Comparison of ENCODE assay signal across 8 mouse cellular contexts in genomic region chr5:120024071-120024470, GRCm38 (mm10).
DNase-seq lines count a peak whose midpoint lies in the region; ATAC-seq lines count a peak whose summit lies in the region.

No protein-coding gene starts in this region.

- H3K27me3 ChIP-seq in forebrain, embryonic 16.5 days (replicated peaks; ENCODE audit: control insufficient read depth, insufficient read depth, low read length) = no peaks in the 10 kb centered on the region
- H3K27me3 ChIP-seq in limb, embryonic 12.5 days = peaks cover 63% of the 10 kb centered on the region
- peaks cover 5% of the 10 kb centered on the region for H3K27me3 ChIP-seq in heart, embryonic 11.5 days (ENCODE audit: control insufficient read depth, insufficient read depth, low read length)

- H3K27ac ChIP-seq in forebrain, embryonic 16.5 days (ENCODE audit: low read length) = no peak overlapping the region
- H3K27ac ChIP-seq in limb, embryonic 12.5 days = no peak overlapping the region
- no peak overlapping the region for H3K27ac ChIP-seq in heart, embryonic 11.5 days (ENCODE audit: low read depth, low read length)

- H3K9me3 ChIP-seq in forebrain, embryonic 16.5 days (ENCODE audit: control insufficient read depth, low read length) = no peaks in the 10 kb centered on the region
- no peaks in the 10 kb centered on the region for H3K9me3 ChIP-seq in limb, embryonic 12.5 days
- no peaks in the 10 kb centered on the region for H3K9me3 ChIP-seq in heart, embryonic 11.5 days (replicated peaks; ENCODE audit: control insufficient read depth, low read length)

- DNase-seq in cerebellum, postnatal 10 days = peak; percentile 15 to 40
- DNase-seq in cerebellum, adult 18-20 months = no peak
- peak; percentile 82 to 88 for DNase-seq in right cerebral cortex, postnatal 10 days (ENCODE audit: low spot score in 2 of 2)
- no peak for DNase-seq in heart, postnatal 4 days
- DNase-seq in layer of hippocampus, postnatal 25 days (ENCODE audit: extremely low spot score in 1 of 2, low spot score in 1 of 2) = no peak

- H3K4me2 ChIP-seq in forebrain, embryonic 16.5 days (ENCODE audit: low read length) = peak overlapping the region; percentile 33; the same call in 1 of the 2 replicates
- peak overlapping the region; percentile 38 for H3K4me2 ChIP-seq in limb, embryonic 12.5 days
- H3K4me2 ChIP-seq in heart, embryonic 11.5 days = no peak overlapping the region

- no peak overlapping the region for H3K9ac ChIP-seq in forebrain, embryonic 16.5 days (replicated peaks; ENCODE audit: low read depth, low read length)
- peak overlapping the region; percentile 31; the same call in 1 of the 2 replicates for H3K9ac ChIP-seq in limb, embryonic 12.5 days (replicated peaks)
- H3K9ac ChIP-seq in heart, embryonic 11.5 days (ENCODE audit: low read depth, low read length) = no peak overlapping the region

- ATAC-seq in forebrain, embryonic 16.5 days = peak; percentile 55; the same call in 1 of the 2 replicates
- ATAC-seq in limb, embryonic 12.5 days (ENCODE audit: insufficient number of reproducible peaks, insufficient read depth, low FRiP score, low TSS enrichment, low read depth) = peak; percentile 89
- no peak for ATAC-seq in heart, embryonic 11.5 days (replicated peaks; ENCODE audit: insufficient number of reproducible peaks, low FRiP score, low TSS enrichment)

- 2% methylated on average over 9 of the region's 10 CpGs for WGBS in forebrain, embryonic 16.5 days
- under 1% methylated on average over 10 of the region's 10 CpGs for WGBS in limb, embryonic 12.5 days
- 5% methylated on average over 10 of the region's 10 CpGs for WGBS in heart, embryonic 11.5 days (ENCODE audit: insufficient replicate concordance)

- H3K4me1 ChIP-seq in forebrain, embryonic 16.5 days (replicated peaks; ENCODE audit: control insufficient read depth, insufficient read depth, low read length) = peaks cover 8% of the 10 kb centered on the region
- peaks cover 12% of the 10 kb centered on the region for H3K4me1 ChIP-seq in limb, embryonic 12.5 days (replicated peaks)
- H3K4me1 ChIP-seq in heart, embryonic 11.5 days (ENCODE audit: control insufficient read depth, insufficient read depth, low read length) = peaks cover 5% of the 10 kb centered on the region; the same call in 1 of the 2 replicates

- no peak overlapping the region for H3K4me3 ChIP-seq in forebrain, embryonic 16.5 days (replicated peaks; ENCODE audit: low read length)
- no peak overlapping the region; the same call in 1 of the 2 replicates for H3K4me3 ChIP-seq in limb, embryonic 12.5 days (replicated peaks)
- H3K4me3 ChIP-seq in heart, embryonic 11.5 days (ENCODE audit: low read depth, low read length) = no peak overlapping the region

- no peaks in the 10 kb centered on the region for H3K36me3 ChIP-seq in forebrain, embryonic 16.5 days (ENCODE audit: control insufficient read depth, insufficient read depth)
- H3K36me3 ChIP-seq in limb, embryonic 12.5 days = no peaks in the 10 kb centered on the region
- no peaks in the 10 kb centered on the region for H3K36me3 ChIP-seq in heart, embryonic 11.5 days (ENCODE audit: control insufficient read depth, insufficient read depth, low read length)

Comparison
In these comparisons a context has a peak if more than half of its experiments do, and no peak if none do; other contexts are left out.
1. DNase-seq: peak in cerebellum, postnatal 10 days (2 of 2) and right cerebral cortex, postnatal 10 days (2 of 2); none in cerebellum, adult 18-20 months (0 of 2), heart, postnatal 4 days (single experiment) and layer of hippocampus, postnatal 25 days (0 of 2).